Mouse (Mus musculus) neural tube, embryonic 15.5 days (tissue): ENCODE results near the gene Ssbp3. TPM values are rescaled to one million over a fixed set of nuclear protein-coding genes. Genes with fewer than 3 reads are reported as not detected.

Source experiments
- ATAC-seq: fragments of 200-750 bp; cut with Nextera tagmentation; 2 replicates; pipeline ENCODE4 v1.8.0; 2017; ENCODE audit warnings: mild to moderate bottlenecking, moderate TSS enrichment, moderate library complexity; ENCODE audit not compliant: low FRiP score
- H3K27ac ChIP-seq: fragments of 300-500 bp; sonication (generic); replicated peaks from 2 replicates; pipeline ENCODE4 v1.5.1; 2015; ENCODE audit warnings: mild to moderate bottlenecking, inconsistent platforms
- H3K27me3 ChIP-seq: fragments of 300-500 bp; sonication (generic); replicated peaks from 2 replicates; pipeline ENCODE4 v1.6.1; 2015; ENCODE audit warnings: inconsistent platforms
- H3K36me3 ChIP-seq: fragments of 300-500 bp; sonication (generic); 2 replicates; pipeline ENCODE4 v1.6.1; 2015; ENCODE audit warnings: inconsistent platforms
- H3K4me1 ChIP-seq: fragments of 300-500 bp; sonication (generic); 2 replicates; pipeline ENCODE4 v1.6.1; 2015; ENCODE audit warnings: inconsistent platforms
- H3K4me2 ChIP-seq: fragments of 300-500 bp; sonication (generic); 2 replicates; pipeline ENCODE4 v1.6.1; 2015; ENCODE audit warnings: inconsistent platforms, mild to moderate bottlenecking, moderate library complexity
- H3K4me3 ChIP-seq: fragments of 300-500 bp; sonication (generic); replicated peaks from 2 replicates; pipeline ENCODE4 v1.5.1; 2015; ENCODE audit warnings: mild to moderate bottlenecking, inconsistent platforms
- H3K9ac ChIP-seq: fragments of 300-500 bp; sonication (generic); replicated peaks from 2 replicates; pipeline ENCODE4 v1.6.1; 2015; ENCODE audit warnings: mild to moderate bottlenecking, inconsistent platforms
- H3K9me3 ChIP-seq: fragments of 300-500 bp; sonication (generic); replicated peaks from 2 replicates; pipeline ENCODE4 v1.6.1; 2016; ENCODE audit warnings: inconsistent platforms
- WGBS: fragments of 180-500 bp; shearing (Covaris S2); methylation state at CpG from one replicate; pipeline ENCODE4 v1.1.7; 2015; ENCODE audit warnings: mixed read lengths; 5-methylcytosine and 5-hydroxymethylcytosine counted together
- polyA plus RNA-seq: library from polyadenylated mRNA; unstranded; fragments of >200 nt; fragmentation: Nextera tagmentation; extraction: Ambion mirVana; gene quantifications from 2 replicates; pipeline ENCODE4 v1.2.1, GENCODE M21; 2015

The Ssbp3 gene
- polyA plus RNA-seq, 1 experiment from 2014 or later, result 118 TPM

DNA sequence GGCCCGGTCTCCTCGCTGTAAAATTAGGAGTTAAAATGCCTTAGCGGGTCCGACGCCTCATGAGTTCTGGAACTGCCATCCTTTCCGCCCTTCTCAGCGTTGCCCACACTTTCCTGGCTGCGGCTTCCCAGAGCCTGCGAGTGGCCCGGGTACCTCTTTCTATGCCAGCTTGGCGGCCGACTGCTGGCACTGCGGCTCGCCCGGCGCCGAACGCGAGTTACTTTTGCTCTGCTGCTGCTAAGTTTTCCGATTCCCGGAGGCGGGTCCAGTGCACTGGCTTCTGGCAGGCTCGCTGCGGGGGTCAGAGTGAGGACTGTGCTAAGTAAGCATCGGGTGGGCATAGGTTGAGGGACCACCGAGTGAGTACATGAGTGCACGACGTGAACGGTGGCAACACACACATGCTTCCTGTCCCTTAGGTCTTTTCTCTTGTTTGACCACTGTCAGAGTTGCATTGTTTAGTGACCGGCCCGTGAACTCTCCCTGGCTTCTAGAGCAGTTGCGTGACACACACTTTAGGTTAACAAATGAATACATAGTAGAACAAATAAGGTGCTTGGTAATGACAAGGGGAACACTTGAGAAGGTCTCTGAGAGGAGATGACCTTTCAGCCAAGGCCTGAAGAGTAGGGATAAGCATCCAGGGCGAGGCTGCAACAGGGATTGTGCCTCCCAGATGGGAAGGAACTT lies 156.8 kb downstream of the Ssbp3 start:
- Histone ChIP-seq H3K27ac (peak overlapping the region; percentile 52), H3K9me3 (no peaks in the 10 kb centered on the region), H3K4me3 (peak overlapping the region; percentile 88), H3K4me1 (peaks cover 20% of the 10 kb centered on the region), H3K4me2 (peak overlapping the region; percentile 99), H3K36me3 (peaks cover 22% of the 10 kb centered on the region), H3K9ac (peak overlapping the region; percentile 50), H3K27me3 (no peaks in the 10 kb centered on the region)
- 3% methylated on average over 33 of the region's 33 CpGs for WGBS
- peak; percentile 54 for ATAC-seq

DNA sequence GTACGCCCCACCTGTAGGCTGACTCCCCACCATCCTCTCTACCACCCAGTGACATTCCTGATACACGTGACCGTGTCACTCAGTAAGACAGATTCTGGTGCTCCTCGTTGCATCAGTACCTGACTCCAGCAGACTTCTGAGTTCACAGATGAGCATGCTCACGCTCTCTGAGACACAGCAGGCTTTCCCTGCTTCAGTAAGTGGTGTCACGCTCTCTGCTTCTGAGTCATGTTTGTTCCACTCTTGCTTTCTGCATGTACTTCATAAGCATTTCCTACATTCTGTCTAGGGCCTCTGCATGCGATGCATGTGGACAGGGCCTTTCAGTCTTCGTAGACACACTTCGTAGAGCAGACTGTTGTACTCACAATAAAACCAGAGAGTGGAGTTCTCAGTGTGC lies 161.8 kb downstream of the Ssbp3 start:
- no peaks in the 10 kb centered on the region for H3K9me3 ChIP-seq
- WGBS, result 90% methylated on average over 9 of the region's 9 CpGs
- no peaks in the 10 kb centered on the region for H3K36me3 ChIP-seq
- H3K27me3 ChIP-seq, result no peaks in the 10 kb centered on the region
- no peak overlapping the region for H3K27ac ChIP-seq
- H3K4me3 ChIP-seq, result no peak overlapping the region
- no peak for ATAC-seq
- H3K4me2 ChIP-seq, result no peak overlapping the region
- H3K4me1 ChIP-seq, result peaks cover 6% of the 10 kb centered on the region
- H3K9ac ChIP-seq, result no peak overlapping the region

DNA sequence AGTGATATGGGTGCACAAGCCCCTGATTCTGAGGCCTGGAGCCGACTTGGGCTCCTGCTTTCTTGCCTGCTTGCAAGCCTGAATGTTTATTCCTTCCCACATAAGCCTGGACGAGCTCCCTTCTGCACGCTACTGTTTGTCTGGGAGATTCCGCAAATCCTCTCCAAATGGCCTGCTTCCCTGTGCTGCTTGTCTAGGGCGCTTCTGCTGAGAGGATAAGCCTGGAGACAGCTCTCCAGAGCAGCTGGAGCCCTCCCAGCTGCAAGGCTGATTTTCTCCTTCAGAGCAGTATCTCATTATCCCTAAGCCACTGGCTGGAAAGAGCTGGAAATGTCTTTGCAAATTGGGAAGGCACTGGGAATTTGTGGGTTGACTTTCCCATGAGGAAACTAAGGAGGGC lies 165.0 kb downstream of the Ssbp3 start:
- H3K27ac ChIP-seq, result no peak overlapping the region
- WGBS, result 80% methylated on average over 5 of the region's 5 CpGs

DNA sequence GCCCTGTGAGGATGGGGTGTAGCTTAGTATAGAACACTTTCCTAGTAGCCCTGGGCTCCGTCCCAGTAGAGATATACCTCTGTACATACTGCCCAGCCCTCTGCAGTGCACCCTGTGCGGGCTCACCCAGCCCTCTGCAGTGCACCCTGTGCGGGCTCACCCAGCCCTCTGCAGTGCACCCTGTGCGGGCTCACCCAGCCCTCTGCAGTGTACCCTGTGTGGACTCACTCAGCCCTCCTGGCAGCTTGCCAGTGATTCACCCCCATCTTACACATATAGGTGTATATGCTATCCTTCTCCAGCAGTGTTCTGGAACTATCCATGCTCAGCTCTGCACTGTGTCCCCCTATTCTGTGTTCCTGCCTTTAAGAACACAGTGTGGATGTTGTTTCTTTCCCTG lies 168.4 kb downstream of the Ssbp3 start:
- no peak; the same call in 1 of the 2 replicates for ATAC-seq
- Histone ChIP-seq H3K4me1 (peaks cover 3% of the 10 kb centered on the region; the same call in 1 of the 2 replicates), H3K36me3 (no peaks in the 10 kb centered on the region), H3K9me3 (no peaks in the 10 kb centered on the region), H3K27ac (no peak overlapping the region), H3K27me3 (no peaks in the 10 kb centered on the region), H3K9ac (no peak overlapping the region), H3K4me2 (no peak overlapping the region), H3K4me3 (no peak overlapping the region)
- 86% methylated on average over 4 of the region's 4 CpGs for WGBS

More for the DNA sequence above, 165.0 kb downstream of the Ssbp3 start:
- Histone ChIP-seq H3K9me3 (no peaks in the 10 kb centered on the region), H3K9ac (no peak overlapping the region), H3K4me1 (no peaks in the 10 kb centered on the region), H3K27me3 (no peaks in the 10 kb centered on the region), H3K4me2 (no peak overlapping the region), H3K36me3 (no peaks in the 10 kb centered on the region), H3K4me3 (no peak overlapping the region)
- no peak for ATAC-seq

DNA sequence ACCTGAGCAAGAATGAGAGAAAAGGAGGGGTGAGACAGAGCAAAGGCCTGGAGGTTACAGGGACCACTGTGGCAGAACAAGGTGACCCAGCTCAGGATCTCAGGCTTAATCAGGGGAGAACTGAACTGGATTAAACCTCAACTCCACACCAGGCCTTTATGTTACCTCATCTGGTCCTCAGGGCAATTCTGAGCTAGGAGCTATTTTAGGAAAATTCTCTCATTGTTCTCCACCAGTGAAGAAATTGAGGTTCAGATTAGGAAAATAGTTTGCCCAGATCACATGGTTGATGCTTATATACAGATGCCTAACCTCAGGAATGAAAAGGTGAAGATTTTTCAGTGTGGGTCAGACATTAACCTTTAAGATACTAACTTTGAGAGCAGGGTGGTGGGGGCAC lies 169.2 kb downstream of the Ssbp3 start:
- no peaks in the 10 kb centered on the region for H3K36me3 ChIP-seq
- no peak overlapping the region for H3K4me2 ChIP-seq
- H3K4me1 ChIP-seq, result peaks cover 11% of the 10 kb centered on the region
- H3K9me3 ChIP-seq, result no peaks in the 10 kb centered on the region
- H3K27me3 ChIP-seq, result no peaks in the 10 kb centered on the region
- ATAC-seq, result no peak
- no peak overlapping the region for H3K9ac ChIP-seq
- no peak overlapping the region for H3K4me3 ChIP-seq
- no peak overlapping the region for H3K27ac ChIP-seq

DNA sequence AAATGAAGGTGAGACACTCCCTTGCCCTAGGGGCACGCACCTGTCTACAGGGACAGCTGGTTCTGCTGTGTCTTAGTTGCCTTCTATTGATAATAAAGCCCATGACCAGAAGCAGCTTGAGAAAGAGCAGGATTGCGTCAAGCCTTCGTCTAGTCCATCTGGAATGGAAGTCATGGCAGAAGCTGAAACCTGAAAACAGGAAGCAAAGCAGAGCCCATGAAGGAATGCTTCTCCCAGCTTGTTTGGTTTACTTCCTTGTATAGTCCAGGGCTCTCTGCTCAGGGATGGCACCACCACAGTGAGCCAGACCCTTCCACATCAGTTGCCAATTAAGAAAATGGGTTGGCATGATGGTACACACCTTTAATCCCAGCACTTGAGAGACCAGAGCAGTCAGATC lies 171.7 kb downstream of the Ssbp3 start:
- no peak overlapping the region for H3K4me3 ChIP-seq
- no peaks in the 10 kb centered on the region for H3K36me3 ChIP-seq
- no peak overlapping the region for H3K27ac ChIP-seq
- no peaks in the 10 kb centered on the region for H3K27me3 ChIP-seq
- H3K4me1 ChIP-seq, result peaks cover 18% of the 10 kb centered on the region
- no peaks in the 10 kb centered on the region for H3K9me3 ChIP-seq
- 82% methylated on average over 3 of the region's 3 CpGs for WGBS
- no peak overlapping the region for H3K4me2 ChIP-seq
- no peak for ATAC-seq
- H3K9ac ChIP-seq, result no peak overlapping the region

DNA sequence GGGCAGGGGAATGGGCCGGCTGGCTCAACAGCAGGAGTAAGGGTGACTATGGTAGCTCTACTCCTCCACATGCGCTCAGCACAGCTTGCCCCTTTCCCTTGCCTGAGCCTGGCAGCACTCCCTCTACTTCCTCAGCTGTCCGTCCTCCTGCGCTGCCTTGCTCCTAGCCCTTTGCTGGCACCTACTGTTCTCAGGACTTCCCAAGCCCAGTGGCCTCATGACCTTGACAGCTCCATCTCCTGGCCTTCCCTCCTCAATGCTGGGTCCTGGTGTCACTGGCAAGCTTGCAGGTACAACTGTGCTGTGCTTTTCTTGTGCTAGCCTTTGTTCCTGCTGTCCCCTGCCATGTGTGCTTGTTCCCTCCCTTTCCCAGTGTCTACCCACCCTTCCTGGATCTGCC lies 172.6 kb downstream of the Ssbp3 start:
- 93% methylated on average over 4 of the region's 4 CpGs for WGBS

DNA sequence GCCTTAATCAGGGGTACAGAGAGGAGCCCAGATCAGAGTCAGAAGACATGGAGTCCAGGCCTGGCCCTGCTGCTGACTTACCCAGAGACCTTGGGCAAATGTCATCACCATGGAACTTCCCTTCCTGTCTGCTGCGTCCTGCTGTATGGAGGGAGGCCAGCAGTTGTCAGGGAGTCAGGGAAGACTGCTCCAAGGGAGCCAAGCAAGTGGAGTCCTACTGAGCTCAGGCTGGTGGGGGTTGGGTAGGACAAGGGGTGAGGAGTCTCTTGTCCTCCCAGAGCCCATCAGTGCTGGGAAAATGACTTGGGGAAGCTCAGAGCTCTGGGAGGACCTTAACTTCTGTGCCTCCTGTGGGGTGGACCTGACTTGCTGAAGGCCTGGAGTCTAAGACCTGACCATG lies 173.8 kb downstream of the Ssbp3 start:
- Histone ChIP-seq H3K4me3 (no peak overlapping the region), H3K4me2 (peak overlapping the region; percentile 9; the same call in 1 of the 2 replicates), H3K27ac (peak overlapping the region; percentile 76), H3K9me3 (no peaks in the 10 kb centered on the region), H3K4me1 (peaks cover 18% of the 10 kb centered on the region), H3K27me3 (no peaks in the 10 kb centered on the region), H3K9ac (no peak overlapping the region), H3K36me3 (no peaks in the 10 kb centered on the region)
- 13% methylated on average over 1 of the region's 1 CpGs for WGBS
- peak; percentile 71 for ATAC-seq

More for the DNA sequence above, 172.6 kb downstream of the Ssbp3 start:
- Histone ChIP-seq H3K4me3 (no peak overlapping the region), H3K4me1 (peaks cover 18% of the 10 kb centered on the region), H3K27ac (no peak overlapping the region), H3K9ac (no peak overlapping the region), H3K36me3 (no peaks in the 10 kb centered on the region), H3K4me2 (no peak overlapping the region), H3K9me3 (no peaks in the 10 kb centered on the region), H3K27me3 (no peaks in the 10 kb centered on the region)
- no peak for ATAC-seq

DNA sequence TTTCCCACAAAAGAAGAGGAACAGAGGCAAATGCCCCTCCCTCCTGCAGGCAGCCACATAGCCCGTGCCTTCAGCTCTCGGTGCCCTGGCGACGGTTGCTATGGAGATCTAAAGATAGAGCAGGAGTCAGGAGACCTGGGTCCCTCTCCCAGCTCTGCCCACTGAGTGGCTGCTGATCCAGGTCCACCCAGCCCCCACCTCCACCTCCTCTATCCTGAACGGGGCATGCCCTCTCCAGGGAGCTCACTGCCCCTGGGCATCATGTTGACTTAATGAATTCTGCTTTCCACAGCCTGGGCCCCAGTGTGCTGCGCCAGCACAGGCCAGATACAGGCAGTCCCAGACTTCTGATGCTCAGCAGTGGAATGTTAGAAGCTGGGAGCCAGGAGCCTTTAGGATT lies 174.4 kb downstream of the Ssbp3 start:
- ATAC-seq, result peak; percentile 90
- H3K36me3 ChIP-seq, result no peaks in the 10 kb centered on the region
- no peak overlapping the region for H3K9ac ChIP-seq
- WGBS, result 11% methylated on average over 6 of the region's 6 CpGs
- no peak overlapping the region for H3K4me3 ChIP-seq
- 0 out of 2 replicates have a peak overlapping the region, but pooled peaks have one; percentile 9 for H3K4me2 ChIP-seq
- H3K9me3 ChIP-seq, result no peaks in the 10 kb centered on the region
- peak overlapping the region; percentile 76 for H3K27ac ChIP-seq
- H3K27me3 ChIP-seq, result no peaks in the 10 kb centered on the region
- peaks cover 18% of the 10 kb centered on the region for H3K4me1 ChIP-seq

DNA sequence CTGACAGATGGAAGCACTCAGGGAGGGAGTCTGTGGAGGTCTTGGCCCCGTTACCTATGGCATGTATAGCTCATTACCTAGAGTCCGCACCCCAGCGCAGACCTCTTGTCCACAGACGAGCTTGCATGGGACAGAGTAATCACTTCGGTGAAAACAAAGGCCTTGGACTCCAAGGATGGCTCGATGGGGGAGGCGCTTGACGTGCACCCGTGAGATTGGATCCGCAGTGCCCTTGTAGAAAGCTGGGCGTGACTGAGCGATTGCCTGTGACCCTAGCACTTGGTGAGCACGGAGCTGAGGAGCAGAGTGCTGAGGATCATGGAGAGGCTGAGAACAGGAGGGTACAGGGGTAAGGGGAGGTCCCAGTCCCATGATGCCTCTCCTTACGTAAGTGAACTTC lies 181.2 kb downstream of the Ssbp3 start:
- 85% methylated on average over 14 of the region's 14 CpGs for WGBS
- H3K9me3 ChIP-seq, result no peaks in the 10 kb centered on the region

DNA sequence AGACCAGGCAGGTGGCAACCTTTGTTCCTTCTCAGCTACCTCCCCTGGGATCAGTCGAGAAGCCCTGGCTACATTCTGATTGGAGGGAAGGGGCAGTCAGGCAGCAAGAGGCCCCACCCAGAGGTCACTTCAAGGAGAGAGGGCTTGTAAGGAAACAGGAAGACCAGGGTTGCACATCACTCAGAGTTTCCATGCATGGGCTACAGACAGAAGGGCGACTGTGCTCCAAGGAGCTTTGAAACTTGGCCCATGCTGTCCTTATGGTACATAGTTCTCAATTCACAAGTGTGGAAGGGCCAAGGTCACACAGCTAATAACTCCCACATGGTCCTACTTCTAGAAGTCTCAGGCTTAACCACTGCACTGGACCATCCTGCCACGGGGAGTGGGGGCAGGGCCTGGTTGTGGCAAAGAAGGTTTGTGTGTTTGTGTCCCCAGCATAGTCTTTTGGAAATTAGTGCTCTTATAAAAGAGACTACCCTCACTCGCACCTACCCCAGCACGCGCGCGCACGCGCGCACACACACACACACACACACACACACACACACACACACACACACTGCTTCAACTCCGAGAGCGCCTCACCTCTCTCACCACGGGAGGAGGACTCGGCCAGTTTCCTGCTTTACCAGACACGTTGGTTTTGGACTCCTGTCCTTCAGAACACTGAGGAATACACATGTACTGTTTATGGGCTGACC lies 184.1 kb downstream of the Ssbp3 start:
- Histone ChIP-seq H3K4me1 (peaks cover 15% of the 10 kb centered on the region), H3K36me3 (no peaks in the 10 kb centered on the region), H3K27ac (no peak overlapping the region), H3K27me3 (no peaks in the 10 kb centered on the region), H3K9ac (no peak overlapping the region), H3K4me2 (no peak overlapping the region), H3K9me3 (no peaks in the 10 kb centered on the region), H3K4me3 (no peak overlapping the region)
- 83% methylated on average over 16 of the region's 16 CpGs for whole genome bisulfite sequencing
- no peak for ATAC-seq

More for the DNA sequence above, 181.2 kb downstream of the Ssbp3 start:
- Histone ChIP-seq H3K27ac (no peak overlapping the region), H3K4me1 (peaks cover 3% of the 10 kb centered on the region), H3K36me3 (no peaks in the 10 kb centered on the region), H3K4me2 (no peak overlapping the region), H3K9ac (no peak overlapping the region), H3K4me3 (no peak overlapping the region), H3K27me3 (no peaks in the 10 kb centered on the region)
- no peak for ATAC-seq

DNA sequence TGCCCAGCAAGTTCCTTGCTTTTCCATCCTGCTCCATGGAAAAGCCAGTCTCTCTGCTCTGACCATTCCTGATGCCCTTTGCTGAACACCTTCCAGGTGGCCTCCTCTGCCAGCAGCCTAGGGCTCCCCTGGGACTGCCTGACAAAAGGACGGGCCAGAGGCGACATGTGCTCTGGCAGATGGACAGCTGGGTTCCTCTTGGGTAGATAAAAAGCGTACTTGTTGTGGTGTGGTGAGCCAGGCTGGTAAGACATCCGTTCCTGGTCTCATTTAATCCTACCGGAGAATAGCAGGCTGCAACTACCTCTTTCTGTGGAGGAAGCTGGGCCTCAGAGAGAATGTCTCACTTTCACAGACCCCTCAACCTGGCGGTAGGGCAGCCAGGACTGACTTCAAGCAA lies 185.5 kb downstream of the Ssbp3 start:
- H3K4me1 ChIP-seq, result peaks cover 15% of the 10 kb centered on the region
- no peak for ATAC-seq
- WGBS, result 26% methylated on average over 6 of the region's 6 CpGs
- no peaks in the 10 kb centered on the region for H3K9me3 ChIP-seq
- H3K9ac ChIP-seq, result no peak overlapping the region
- no peak overlapping the region for H3K4me3 ChIP-seq
- no peak overlapping the region for H3K27ac ChIP-seq
- H3K4me2 ChIP-seq, result no peak overlapping the region
- no peaks in the 10 kb centered on the region for H3K27me3 ChIP-seq
- no peaks in the 10 kb centered on the region for H3K36me3 ChIP-seq
